Mouse (Mus musculus) heart, adult 11 months (tissue): ENCODE measurements at regions not wholly inside any gene's neighbourhood (a gene's known extent, or its start where the extent isn't known, plus 50 kb on each side); places are given as distances from the start of the nearest gene placed in this dataset.

ENCODE experiments used
- DNase-seq: peaks from one replicate; pipeline ENCODE4 v3.0.0; 2022

DNA sequence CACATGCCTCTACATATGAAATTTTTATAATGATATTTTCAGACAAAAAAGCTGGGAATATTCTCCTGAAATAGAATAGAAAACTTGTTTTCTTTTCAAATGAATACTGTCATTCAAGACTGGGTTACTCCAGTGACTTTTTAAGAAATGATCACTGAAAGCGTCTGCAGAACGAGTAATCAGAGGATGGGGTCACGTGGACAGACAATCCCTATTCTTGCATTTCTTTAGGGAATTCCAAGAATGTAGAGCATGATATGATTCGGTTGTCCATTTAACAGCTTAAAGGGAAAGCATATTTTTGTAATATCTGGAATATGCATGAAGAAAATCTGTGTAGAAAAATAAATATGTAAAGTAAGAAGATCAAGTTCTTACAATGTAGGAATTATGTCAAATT is 65.6 kb downstream of the 4933402N22Rik start:
- no peak for DNase-seq

DNA sequence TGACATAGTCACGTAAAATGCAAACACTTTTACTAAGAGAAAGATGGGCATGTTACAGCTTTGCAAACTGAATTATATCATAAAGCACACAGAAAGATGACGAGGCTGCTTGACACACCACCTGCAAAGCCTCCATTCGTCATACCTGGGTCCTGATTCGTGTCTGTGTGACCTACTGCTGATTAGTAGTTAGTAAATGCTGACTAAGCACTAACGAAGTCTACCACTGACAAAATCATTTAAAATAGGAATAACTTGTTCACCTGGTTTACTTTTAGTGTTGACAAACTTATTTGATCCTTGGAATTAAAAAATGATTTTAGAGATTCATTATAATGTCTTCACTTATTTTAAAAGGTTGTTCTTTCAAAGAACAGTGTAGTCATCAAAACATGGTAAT is 71.3 kb downstream of the 4933402N22Rik start:
- no peak for DNase-seq

GRCm38 (mm10) chr5:12000777-12001176 is 82.9 kb downstream of the 4933402N22Rik start:
- DNase-seq: no peak

DNA sequence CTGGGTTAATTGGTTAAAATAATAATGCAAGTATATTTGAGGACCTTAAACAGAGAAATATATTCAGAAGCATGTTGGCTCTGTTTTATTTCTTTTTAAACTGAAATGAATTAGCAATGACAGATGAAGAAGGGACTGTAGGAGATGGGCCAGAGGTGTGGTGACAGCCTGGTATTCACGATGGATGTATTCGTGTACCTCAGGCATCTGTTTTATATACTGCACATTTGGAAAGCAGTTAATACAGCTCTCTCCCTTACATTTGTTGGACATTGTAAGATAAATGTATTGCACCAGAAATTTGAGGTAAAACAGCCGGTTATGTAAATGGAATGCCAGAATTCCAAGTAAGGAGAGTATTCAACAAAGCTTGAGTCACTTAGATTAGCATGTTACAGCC is 88.6 kb downstream of the 4933402N22Rik start:
- DNase-seq: no peak

GRCm38 (mm10) chr5:12016332-12016731 is 98.5 kb downstream of the 4933402N22Rik start:
- no peak for DNase-seq

DNA sequence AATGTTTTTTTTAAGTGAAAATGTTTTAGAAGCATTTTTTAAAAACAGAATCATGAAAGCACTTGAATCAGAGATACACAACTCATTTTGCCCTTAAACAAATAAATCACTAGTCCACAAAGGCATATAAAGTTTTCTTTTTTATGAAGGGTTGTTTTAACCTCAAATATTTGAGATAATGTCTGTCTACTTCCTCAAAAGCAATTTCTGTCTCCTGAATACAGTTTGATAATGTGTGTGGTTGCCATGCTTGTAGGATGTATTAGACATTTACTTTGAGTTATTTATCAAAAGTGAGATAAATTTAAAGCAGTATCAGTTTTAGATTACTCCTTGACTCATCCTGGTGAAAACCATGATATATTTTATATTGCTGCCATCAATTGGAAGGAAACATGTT is 102.6 kb downstream of the 4933402N22Rik start:
- DNase-seq: no peak

GRCm38 (mm10) chr5:12024705-12025383 is 107.0 kb downstream of the 4933402N22Rik start:
- no peak for DNase-seq

GRCm38 (mm10) chr5:12030002-12030401 is 112.2 kb downstream of the 4933402N22Rik start:
- no peak for DNase-seq

- DNase-seq: no peak
Observed at GRCm38 (mm10) chr5:12049806-12050205, 132.0 kb downstream of the 4933402N22Rik start.

DNA sequence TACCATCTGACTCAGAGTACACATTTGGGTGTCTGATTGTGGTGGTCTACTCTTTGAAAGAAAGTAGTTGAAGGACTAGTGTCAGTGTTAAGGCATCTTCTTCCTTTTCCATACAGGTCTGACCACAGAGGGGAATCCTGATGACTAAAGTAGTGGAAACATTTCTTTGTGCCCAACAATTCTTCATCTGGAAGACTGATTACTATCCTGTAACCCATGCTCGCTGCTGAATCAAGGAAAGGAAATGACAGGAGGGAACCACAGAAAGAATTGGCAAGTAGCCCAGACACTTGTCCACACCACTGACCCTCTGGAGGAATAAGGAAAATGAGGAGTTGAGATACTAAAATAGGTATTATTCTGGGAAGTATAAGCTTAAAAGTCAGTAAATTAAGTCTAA is 162.3 kb downstream of the 4933402N22Rik start:
- no peak for DNase-seq

- DNase-seq: no peak
Observed at GRCm38 (mm10) chr5:12093680-12094079, 175.8 kb downstream of the 4933402N22Rik start.

DNA sequence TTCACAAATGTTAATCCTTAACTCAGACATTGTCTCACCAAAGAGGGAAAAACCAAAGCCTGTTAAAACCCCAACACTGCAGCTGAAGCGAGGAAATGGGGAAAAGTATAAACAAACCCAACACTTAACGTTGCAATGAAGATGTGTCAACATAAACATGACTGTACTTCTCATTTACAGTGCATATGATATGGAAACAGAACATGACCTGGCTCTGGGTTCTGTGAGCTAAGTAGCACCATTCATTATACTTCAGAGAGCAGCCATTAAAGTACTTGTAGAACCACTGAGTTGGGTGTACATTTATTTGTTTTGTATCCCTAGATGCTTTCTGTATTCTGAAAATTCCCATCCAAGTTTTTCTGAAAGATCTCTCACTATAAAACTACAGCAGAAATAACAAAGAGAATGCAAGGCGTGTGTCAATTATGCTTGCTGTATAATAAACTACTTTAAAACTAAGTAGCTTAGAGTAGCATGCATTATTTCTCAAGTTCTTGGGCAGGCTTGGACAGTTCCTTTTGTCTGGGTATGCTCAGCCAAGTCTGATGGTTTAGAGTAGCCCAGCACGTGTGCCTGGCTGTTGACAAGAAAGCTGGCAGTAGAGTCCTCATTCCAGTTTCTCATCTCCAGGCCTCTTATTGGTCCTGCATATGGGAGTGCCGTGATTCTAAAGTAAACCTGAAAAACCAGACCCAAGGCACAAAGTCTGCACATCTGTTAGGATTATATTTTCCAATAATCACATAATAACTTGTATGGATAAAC is 198.9 kb downstream of the 4933402N22Rik start:
- DNase-seq: no peak

- DNase-seq: no peak
Observed at GRCm38 (mm10) chr5:12124935-12125334, 207.1 kb downstream of the 4933402N22Rik start.

DNA sequence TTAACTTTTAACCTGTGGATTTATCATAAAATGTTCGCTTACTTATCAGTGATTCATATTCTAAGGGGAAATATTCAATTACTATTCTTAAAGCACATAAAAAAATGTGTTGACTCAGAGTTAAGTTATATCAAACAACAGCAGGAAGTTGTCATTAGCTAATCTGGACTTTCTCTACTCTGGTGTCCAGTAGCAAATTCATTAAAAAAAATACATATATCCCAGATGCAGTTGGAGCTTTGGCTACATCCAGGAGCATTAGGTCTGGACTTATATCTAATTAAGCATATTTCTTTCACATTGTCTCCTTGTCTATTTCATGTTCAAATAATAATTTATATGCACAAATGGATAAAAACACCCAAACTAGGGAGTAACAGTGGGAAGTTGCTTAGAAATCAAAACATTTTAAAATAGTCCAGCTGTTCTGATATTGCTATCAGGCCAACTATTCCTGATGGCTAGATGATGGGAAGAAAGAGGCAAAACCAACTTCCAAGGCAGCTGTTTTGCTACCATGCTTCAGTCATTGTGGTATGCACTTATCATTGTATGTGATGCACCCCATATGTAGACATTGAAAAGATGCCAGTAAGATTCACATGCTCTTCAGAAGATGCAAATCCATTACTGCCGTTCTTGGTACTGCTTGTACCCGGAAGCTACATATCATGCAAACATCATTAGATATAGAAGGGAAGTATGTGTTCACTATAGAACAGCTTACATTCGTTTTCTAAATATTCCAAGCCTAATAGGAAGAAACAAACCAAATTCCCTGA is 209.8 kb downstream of the 4933402N22Rik start:
- DNase-seq: no peak

GRCm38 (mm10) chr5:12138961-12139360 is 221.1 kb downstream of the 4933402N22Rik start:
- DNase-seq: peak; percentile 58

GRCm38 (mm10) chr5:12153295-12153694 is 229.9 kb upstream of the Sema3d start:
- no peak for DNase-seq

GRCm38 (mm10) chr5:12154551-12155091 is 228.6 kb upstream of the Sema3d start:
- no peak for DNase-seq

GRCm38 (mm10) chr5:12191681-12192080 is 191.5 kb upstream of the Sema3d start:
- DNase-seq: no peak

- no peak for DNase-seq
Observed at GRCm38 (mm10) chr5:12207452-12207851, 175.7 kb upstream of the Sema3d start.

GRCm38 (mm10) chr5:12209631-12210030 is 173.6 kb upstream of the Sema3d start:
- DNase-seq: no peak

GRCm38 (mm10) chr5:12213448-12213847 is 169.7 kb upstream of the Sema3d start:
- no peak for DNase-seq

DNA sequence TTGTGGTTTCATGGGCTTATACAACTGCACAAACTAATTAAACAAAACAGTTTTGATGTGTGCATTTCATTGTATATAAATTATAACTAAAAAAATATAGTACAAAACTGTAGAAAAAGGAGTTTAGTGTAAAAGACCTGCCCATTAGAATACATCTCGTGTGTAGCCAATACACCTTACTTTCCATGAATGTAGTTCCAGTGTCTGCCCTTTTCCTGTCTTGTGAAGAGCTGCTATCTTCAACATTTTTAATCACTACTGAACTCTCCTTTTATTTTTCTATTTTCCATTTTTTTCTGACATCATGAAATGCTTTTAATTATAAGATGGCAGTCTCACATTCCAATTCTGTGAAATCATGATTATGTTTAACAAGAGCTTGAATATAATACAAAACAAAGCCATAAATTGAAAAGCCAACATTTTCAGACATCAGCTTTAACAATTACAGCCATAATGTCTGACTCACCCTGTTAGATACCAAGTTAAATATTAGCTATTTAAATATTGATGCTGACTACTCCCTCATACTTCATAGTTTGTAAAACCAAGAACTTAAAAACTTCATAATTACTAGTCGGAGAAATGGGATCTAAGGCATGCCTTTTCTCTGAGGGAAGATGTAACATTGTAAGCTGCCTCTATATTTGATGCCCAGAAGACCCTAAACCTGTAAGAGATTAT is 163.6 kb upstream of the Sema3d start:
- DNase-seq: no peak

DNA sequence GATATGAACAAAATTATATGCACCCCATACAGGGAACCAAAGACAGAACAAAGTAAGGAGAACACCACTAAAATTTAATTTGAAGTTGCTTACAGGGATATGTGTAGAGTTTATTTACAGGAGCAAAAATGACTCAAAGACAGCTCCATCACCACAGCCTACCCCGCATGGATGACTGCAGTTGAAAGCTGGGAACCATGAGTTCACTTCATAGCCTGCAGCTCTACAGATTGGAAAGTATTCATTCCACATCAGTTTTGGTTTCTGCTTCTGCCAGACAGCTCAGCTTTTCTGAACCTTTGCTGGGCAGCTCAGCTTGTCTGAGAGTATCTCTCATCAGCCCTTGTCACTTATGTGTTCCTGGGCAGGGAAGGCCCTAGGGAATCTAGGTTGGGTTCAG is 160.6 kb upstream of the Sema3d start:
- no peak for DNase-seq
